Mouse (Mus musculus) stomach, embryonic 16.5 days (tissue): ENCODE results near the gene Hoxd8. TPM values are rescaled to one million over a fixed set of nuclear protein-coding genes. Genes with fewer than 3 reads are reported as not detected.

Experiments
- ATAC-seq: fragments of 200-750 bp; cut with Nextera tagmentation; 2 replicates; pipeline ENCODE4 v1.8.0; 2017; ENCODE audit warnings: moderate number of reproducible peaks, moderate TSS enrichment; ENCODE audit not compliant: insufficient read depth, low FRiP score
- H3K27ac ChIP-seq: fragments of 300-500 bp; sonication (generic); 2 replicates; pipeline ENCODE4 v1.5.1; 2014; ENCODE audit warnings: low read length
- H3K27me3 ChIP-seq: fragments of 300-500 bp; sonication (generic); 2 replicates; pipeline ENCODE4 v1.6.1; 2014; ENCODE audit warnings: low read length, control low read depth, mixed read lengths; ENCODE audit not compliant: control insufficient read depth, insufficient read depth
- H3K36me3 ChIP-seq: fragments of 300-500 bp; sonication (generic); 2 replicates; pipeline ENCODE4 v1.6.1; 2014; ENCODE audit warnings: low read length; ENCODE audit not compliant: control insufficient read depth, insufficient read depth
- H3K4me1 ChIP-seq: fragments of 300-500 bp; sonication (generic); 2 replicates; pipeline ENCODE4 v1.6.1; 2014; ENCODE audit warnings: low read length, control low read depth, mixed read lengths; ENCODE audit not compliant: control insufficient read depth, insufficient read depth
- H3K4me2 ChIP-seq: fragments of 300-500 bp; sonication (generic); 2 replicates; pipeline ENCODE4 v1.6.1; 2014; ENCODE audit warnings: low read depth, low read length, mixed read lengths
- H3K4me3 ChIP-seq: fragments of 300-500 bp; sonication (generic); replicated peaks from 2 replicates; pipeline ENCODE4 v1.5.1; 2014; ENCODE audit warnings: mild to moderate bottlenecking, low read length
- H3K9ac ChIP-seq: fragments of 300-500 bp; sonication (generic); 2 replicates; pipeline ENCODE4 v1.6.1; 2014; ENCODE audit warnings: low read length
- H3K9me3 ChIP-seq: fragments of 300-500 bp; sonication (generic); replicated peaks from 2 replicates; pipeline ENCODE4 v1.6.1; 2016; ENCODE audit warnings: low read length, control low read depth; ENCODE audit not compliant: control insufficient read depth
- WGBS: fragments of 180-500 bp; shearing (Covaris S2); extraction: QIAGEN DNeasy Blood & Tissue Kit; methylation state at CpG from one replicate; pipeline ENCODE4 v1.1.7; 2014; 5-methylcytosine and 5-hydroxymethylcytosine counted together
- polyA plus RNA-seq: library from polyadenylated mRNA; unstranded; fragments of >200 nt; fragmentation: Nextera tagmentation; extraction: Ambion mirVana; gene quantifications from 2 replicates; pipeline ENCODE4 v1.2.1, GENCODE M21; 2015

Hoxd8 gene
- polyA plus RNA-seq, 1 experiment from 2014 or later = 1.7 TPM

DNA sequence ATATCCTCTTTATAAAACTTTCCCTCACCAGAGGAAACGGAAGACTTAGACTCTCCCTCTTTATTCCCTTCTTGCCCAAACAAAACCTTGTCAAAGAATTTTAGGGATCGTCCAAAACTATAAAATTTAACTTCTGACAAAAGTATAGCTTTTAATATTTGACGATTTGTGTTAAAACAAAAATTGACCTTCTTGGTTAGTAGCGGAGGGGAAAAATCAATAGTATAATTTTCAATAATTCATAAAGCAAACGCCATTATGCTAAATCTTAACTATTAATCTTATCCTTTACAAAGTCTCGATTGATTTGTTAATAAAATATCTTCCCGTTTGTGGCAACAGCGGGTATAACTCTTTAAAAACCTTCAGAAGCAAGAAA lies 14.1 kb upstream of the Hoxd8 start:
- 8% methylated on average over 8 of the region's 8 CpGs for whole genome bisulfite sequencing
- Histone ChIP-seq H3K27me3 (peaks cover 86% of the 10 kb centered on the region), H3K4me2 (no peak overlapping the region), H3K27ac (no peak overlapping the region), H3K4me3 (no peak overlapping the region), H3K9ac (no peak overlapping the region), H3K4me1 (no peaks in the 10 kb centered on the region; the same call in 1 of the 2 replicates), H3K9me3 (no peaks in the 10 kb centered on the region), H3K36me3 (no peaks in the 10 kb centered on the region)
- no peak for ATAC-seq

DNA sequence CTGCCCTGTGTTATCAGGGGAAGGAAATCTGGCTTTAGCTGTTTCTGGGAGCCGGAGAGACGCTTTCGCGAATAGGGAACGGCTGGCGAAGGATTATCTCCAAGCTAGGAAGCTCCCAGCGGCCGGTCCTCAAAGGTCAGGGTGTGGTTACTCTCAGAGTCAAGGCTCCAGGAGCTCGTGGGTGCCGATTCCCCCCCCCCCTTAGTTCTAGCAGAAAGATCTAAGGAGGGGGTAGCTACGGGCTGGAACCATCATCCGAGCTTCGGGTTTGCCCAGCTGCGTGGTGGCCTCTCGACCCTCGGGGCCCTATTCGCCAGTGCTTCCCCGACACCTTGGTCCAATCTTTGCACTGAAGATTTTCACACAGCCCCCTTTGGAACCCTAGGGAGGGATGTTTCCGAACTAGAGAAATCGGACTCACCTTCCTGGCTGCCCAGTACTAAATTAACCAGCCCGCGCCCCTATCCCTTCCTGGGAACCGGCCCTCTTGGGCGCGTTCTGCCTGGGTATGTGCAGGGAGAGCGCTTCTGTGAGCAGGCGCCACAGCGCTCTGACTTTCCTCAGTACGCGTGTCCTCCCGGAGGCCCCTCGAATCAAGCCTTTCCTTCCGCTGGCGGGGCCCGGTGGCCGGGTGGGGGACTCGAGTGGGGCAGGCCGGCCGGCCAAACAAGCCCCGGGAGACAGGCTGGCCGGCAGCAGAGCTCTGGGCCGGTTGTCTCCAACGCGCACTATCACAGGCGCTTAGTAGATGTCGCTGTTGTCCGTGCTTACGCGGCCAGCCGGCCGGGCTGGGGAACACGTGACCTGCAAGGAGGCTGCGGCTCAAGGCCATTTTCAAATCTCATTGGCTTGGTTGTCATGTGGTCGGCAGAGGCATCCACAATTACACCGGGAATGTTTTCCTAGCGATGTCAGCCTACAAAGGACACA lies 13.1 kb upstream of the Hoxd8 start, which contains the start of gene Hoxd10:
TSS of gene Hoxd10 (plus strand) at position 903 of the 930 bp plus-strand sequence.
- Histone ChIP-seq H3K9ac (no peak within 1 kb of the TSS), H3K4me3 (peak within 1 kb of the TSS; percentile 21; the same call in 1 of the 2 replicates), H3K9me3 (no peaks in the 10 kb centered on the region), H3K27me3 (peaks cover 91% of the 10 kb centered on the region), H3K4me1 (no peaks in the 10 kb centered on the region; the same call in 1 of the 2 replicates), H3K36me3 (no peaks in the 10 kb centered on the region), H3K27ac (no peak within 1 kb of the TSS), H3K4me2 (peak within 1 kb of the TSS; percentile 23; the same call in 1 of the 2 replicates)
- peak; percentile 75; the same call in 1 of the 2 replicates for ATAC-seq
- 1% methylated on average over 56 of the region's 56 CpGs for WGBS

- Histone ChIP-seq H3K27me3 (peaks cover 91% of the 10 kb centered on the region), H3K9ac (no peak overlapping the region), H3K4me1 (no peaks in the 10 kb centered on the region; the same call in 1 of the 2 replicates), H3K9me3 (no peaks in the 10 kb centered on the region), H3K4me2 (no peak overlapping the region), H3K36me3 (no peaks in the 10 kb centered on the region), H3K4me3 (0 out of 2 replicates have a peak overlapping the region, but pooled peaks have one; percentile 21), H3K27ac (no peak overlapping the region)
- WGBS = 5% methylated on average over 35 of the region's 35 CpGs
- no peak for ATAC-seq
Observed at GRCm38 (mm10) chr2:74691995-74692807, 12.2 kb upstream of the Hoxd8 start.

- Histone ChIP-seq H3K27me3 (peaks cover 91% of the 10 kb centered on the region), H3K4me1 (peaks cover 3% of the 10 kb centered on the region), H3K9ac (no peak overlapping the region), H3K4me3 (no peak overlapping the region), H3K27ac (no peak overlapping the region), H3K9me3 (no peaks in the 10 kb centered on the region), H3K4me2 (no peak overlapping the region), H3K36me3 (no peaks in the 10 kb centered on the region)
- no peak for ATAC-seq
- WGBS = under 1% methylated on average over 20 of the region's 20 CpGs
Observed at GRCm38 (mm10) chr2:74692808-74693431, 11.5 kb upstream of the Hoxd8 start.

- no peak for ATAC-seq
- H3K9me3 ChIP-seq = no peaks in the 10 kb centered on the region
- H3K4me1 ChIP-seq = peaks cover 6% of the 10 kb centered on the region
- no peak overlapping the region for H3K4me3 ChIP-seq
- H3K27ac ChIP-seq = no peak overlapping the region
- H3K36me3 ChIP-seq = no peaks in the 10 kb centered on the region
- peaks cover 92% of the 10 kb centered on the region for H3K27me3 ChIP-seq
- no peak overlapping the region for H3K4me2 ChIP-seq
- no peak overlapping the region for H3K9ac ChIP-seq
- 18% methylated on average over 4 of the region's 4 CpGs for WGBS
Observed at GRCm38 (mm10) chr2:74693432-74693827, 11.0 kb upstream of the Hoxd8 start.

- Histone ChIP-seq H3K27ac (no peak overlapping the region), H3K9me3 (no peaks in the 10 kb centered on the region), H3K9ac (no peak overlapping the region), H3K4me1 (peaks cover 6% of the 10 kb centered on the region), H3K36me3 (no peaks in the 10 kb centered on the region), H3K4me2 (no peak overlapping the region), H3K27me3 (peaks cover 93% of the 10 kb centered on the region), H3K4me3 (no peak overlapping the region)
- ATAC-seq = no peak
- 4% methylated on average over 16 of the region's 16 CpGs for WGBS
Observed at GRCm38 (mm10) chr2:74694066-74694465, 10.3 kb upstream of the Hoxd8 start.

DNA sequence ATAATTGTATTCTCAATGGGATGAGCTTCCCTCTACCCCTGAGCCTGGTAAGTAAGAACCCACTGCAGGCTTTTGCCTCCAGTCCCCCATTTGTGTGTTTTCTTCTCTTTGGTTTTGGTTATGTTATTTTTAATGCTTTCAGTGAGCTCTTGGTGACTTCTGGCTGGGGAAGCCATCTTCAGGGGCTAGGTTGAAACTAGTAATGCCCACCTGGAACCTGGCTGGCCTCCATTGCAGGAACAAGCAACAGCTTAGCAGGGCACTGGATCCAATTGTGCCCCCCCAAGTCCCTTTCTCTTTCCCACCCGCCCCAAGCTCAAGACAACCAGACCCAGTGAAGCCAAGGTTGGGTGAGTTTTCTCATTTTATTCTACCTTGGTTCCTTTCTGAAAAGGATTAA lies 9.0 kb upstream of the Hoxd8 start:
- no peak overlapping the region for H3K4me3 ChIP-seq
- ATAC-seq = no peak
- no peak overlapping the region for H3K27ac ChIP-seq
- 9% methylated on average over 1 of the region's 1 CpGs for WGBS
- H3K9ac ChIP-seq = no peak overlapping the region
- H3K4me1 ChIP-seq = peaks cover 6% of the 10 kb centered on the region
- peaks cover 96% of the 10 kb centered on the region for H3K27me3 ChIP-seq
- H3K36me3 ChIP-seq = no peaks in the 10 kb centered on the region
- no peak overlapping the region for H3K4me2 ChIP-seq
- H3K9me3 ChIP-seq = no peaks in the 10 kb centered on the region

- ATAC-seq = no peak
- no peak overlapping the region for H3K27ac ChIP-seq
- no peak overlapping the region for H3K4me3 ChIP-seq
- 7% methylated on average over 7 of the region's 7 CpGs for WGBS
- H3K9ac ChIP-seq = no peak overlapping the region
- H3K36me3 ChIP-seq = no peaks in the 10 kb centered on the region
- no peaks in the 10 kb centered on the region for H3K9me3 ChIP-seq
- peaks cover 99% of the 10 kb centered on the region for H3K27me3 ChIP-seq
- H3K4me1 ChIP-seq = peaks cover 6% of the 10 kb centered on the region
- H3K4me2 ChIP-seq = no peak overlapping the region
Observed at GRCm38 (mm10) chr2:74695813-74696430, 8.5 kb upstream of the Hoxd8 start.
